Mouse (Mus musculus) midbrain, postnatal 0 days (tissue): Measurements from ENCODE around the gene Smpd2. TPM values are rescaled to one million over a fixed set of nuclear protein-coding genes. Genes with fewer than 3 reads are reported as not detected.
A peak's percentile ranks its signal among the peaks of the same experiment; 100 is the strongest.

ENCODE experiments used
- ATAC-seq: fragments of 200-750 bp; cut with Nextera tagmentation; 2 replicates; pipeline ENCODE4 v1.8.0; 2017; ENCODE audit warnings: moderate number of reproducible peaks, mild to moderate bottlenecking, moderate TSS enrichment, moderate library complexity; ENCODE audit not compliant: low FRiP score
- DNase-seq: peaks from one replicate; pipeline ENCODE4 v3.0.0-alpha.2; 2015; ENCODE audit warnings: low spot score
- H3K27ac ChIP-seq: fragments of 300-500 bp; sonication (generic); 2 replicates; pipeline ENCODE4 v1.5.1; 2014; ENCODE audit warnings: low read depth, mild to moderate bottlenecking, low read length, mixed read lengths
- H3K27me3 ChIP-seq: fragments of 300-500 bp; sonication (generic); 2 replicates; pipeline ENCODE4 v1.6.1; 2014; ENCODE audit warnings: low read length, control low read depth, mixed read lengths; ENCODE audit not compliant: insufficient read depth
- H3K36me3 ChIP-seq: fragments of 300-500 bp; sonication (generic); 2 replicates; pipeline ENCODE4 v1.6.1; 2014; ENCODE audit warnings: low read length, control low read depth, mixed read lengths; ENCODE audit not compliant: insufficient read depth
- H3K4me1 ChIP-seq: fragments of 300-500 bp; sonication (generic); 2 replicates; pipeline ENCODE4 v1.6.1; 2014; ENCODE audit warnings: mild to moderate bottlenecking, control low read depth, antibody characterized with exemption, low read length, mixed read lengths; ENCODE audit not compliant: insufficient read depth
- H3K4me2 ChIP-seq: fragments of 300-500 bp; sonication (generic); 2 replicates; pipeline ENCODE4 v1.6.1; 2014; ENCODE audit warnings: low read depth, mild to moderate bottlenecking, low read length, mixed read lengths; ENCODE audit not compliant: poor library complexity, severe bottlenecking
- H3K4me3 ChIP-seq: fragments of 300-500 bp; sonication (generic); 2 replicates; pipeline ENCODE4 v1.5.1; 2014; ENCODE audit warnings: low read depth, mild to moderate bottlenecking, low read length, moderate library complexity
- H3K9ac ChIP-seq: fragments of 300-500 bp; sonication (generic); replicated peaks from 2 replicates; pipeline ENCODE4 v1.6.1; 2014; ENCODE audit warnings: mild to moderate bottlenecking, low read length, moderate library complexity, mixed read lengths; ENCODE audit not compliant: poor library complexity, severe bottlenecking
- H3K9me3 ChIP-seq: fragments of 300-500 bp; sonication (generic); 2 replicates; pipeline ENCODE4 v1.6.1; 2016; ENCODE audit warnings: low read length, control low read depth
- CTCF ChIP-seq: IDR thresholded peaks from 2 replicates; pipeline ENCODE4 v1.5.1; 2016; ENCODE audit warnings: antibody characterized with exemption, mild to moderate bottlenecking
- WGBS: fragments of 180-500 bp; shearing (Covaris S2); extraction: QIAGEN DNeasy Blood & Tissue Kit; methylation state at CpG from one replicate; pipeline ENCODE4 v1.1.7; 2014; 5-methylcytosine and 5-hydroxymethylcytosine counted together
- polyA plus RNA-seq: library from polyadenylated mRNA; unstranded; fragments of >200 nt; fragmentation: Nextera tagmentation; extraction: Ambion mirVana; gene quantifications from 2 replicates; pipeline ENCODE4 v1.2.1, GENCODE M21; 2015
- total RNA-seq: library from RNA; depleted of rRNA; stranded (reverse); fragments of >200 nt; gene quantifications from 2 replicates; pipeline ENCODE4 v1.2.3, GENCODE M21; 2014

The Smpd2 gene
- total and polyA plus RNA-seq, 2 experiments from 2014 or later: 36.9 to 44.0 TPM

- no peak overlapping the region for H3K9ac ChIP-seq
- H3K4me3 ChIP-seq: no peak overlapping the region
- H3K27ac ChIP-seq: no peak overlapping the region
- no peaks in the 10 kb centered on the region for H3K9me3 ChIP-seq
- H3K27me3 ChIP-seq: no peaks in the 10 kb centered on the region
- no peak for DNase-seq
- H3K36me3 ChIP-seq: no peaks in the 10 kb centered on the region
- no peaks in the 10 kb centered on the region for H3K4me1 ChIP-seq
- WGBS: 83% methylated on average over 3 of the region's 3 CpGs
- TF ChIP-seq CTCF: no peak
- no peak for ATAC-seq
- no peak overlapping the region for H3K4me2 ChIP-seq
Observed at GRCm38 (mm10) chr10:41470693-41471092, 19.5 kb downstream of the Smpd2 start.

- TF ChIP-seq CTCF: no peak
- Histone ChIP-seq H3K4me1 (no peaks in the 10 kb centered on the region), H3K4me2 (no peak overlapping the region), H3K9me3 (no peaks in the 10 kb centered on the region), H3K36me3 (peaks cover 10% of the 10 kb centered on the region), H3K27ac (no peak overlapping the region), H3K9ac (no peak overlapping the region), H3K27me3 (no peaks in the 10 kb centered on the region), H3K4me3 (no peak overlapping the region)
- 41% methylated on average over 6 of the region's 6 CpGs for WGBS
- no peak for ATAC-seq
- no peak for DNase-seq
Observed at GRCm38 (mm10) chr10:41467325-41467724, 22.8 kb downstream of the Smpd2 start.

- no peak for TF ChIP-seq CTCF
- Histone ChIP-seq H3K27me3 (no peaks in the 10 kb centered on the region), H3K9ac (no peak overlapping the region), H3K36me3 (peaks cover 18% of the 10 kb centered on the region), H3K4me2 (no peak overlapping the region), H3K4me1 (no peaks in the 10 kb centered on the region), H3K4me3 (no peak overlapping the region), H3K27ac (no peak overlapping the region), H3K9me3 (no peaks in the 10 kb centered on the region)
- 34% methylated on average over 15 of the region's 15 CpGs for WGBS
- peak; percentile 59 for DNase-seq
- ATAC-seq: no peak
Observed at GRCm38 (mm10) chr10:41464401-41464955, 25.7 kb downstream of the Smpd2 start.

- no peak for ATAC-seq
- WGBS: 84% methylated on average over 3 of the region's 3 CpGs
Observed at GRCm38 (mm10) chr10:41461057-41461722, 29.0 kb downstream of the Smpd2 start.

GRCm38 (mm10) chr10:41460501-41460900 is 29.7 kb downstream of the Smpd2 start:
- Histone ChIP-seq H3K4me3 (no peak overlapping the region), H3K27ac (no peak overlapping the region), H3K4me2 (no peak overlapping the region), H3K9me3 (no peaks in the 10 kb centered on the region), H3K27me3 (no peaks in the 10 kb centered on the region), H3K36me3 (peaks cover 30% of the 10 kb centered on the region), H3K4me1 (no peaks in the 10 kb centered on the region), H3K9ac (no peak overlapping the region)
- TF ChIP-seq CTCF: no peak
- 45% methylated on average over 2 of the region's 2 CpGs for WGBS
- no peak for ATAC-seq
- DNase-seq: no peak

More at GRCm38 (mm10) chr10:41461057-41461722, 29.0 kb downstream of the Smpd2 start:
- Histone ChIP-seq H3K9me3 (no peaks in the 10 kb centered on the region), H3K4me3 (no peak overlapping the region), H3K4me1 (no peaks in the 10 kb centered on the region), H3K4me2 (no peak overlapping the region), H3K9ac (no peak overlapping the region), H3K27ac (no peak overlapping the region), H3K36me3 (peaks cover 24% of the 10 kb centered on the region), H3K27me3 (no peaks in the 10 kb centered on the region)
- no peak for TF ChIP-seq CTCF
- no peak for DNase-seq

GRCm38 (mm10) chr10:41459990-41460389 is 30.2 kb downstream of the Smpd2 start:
- DNase-seq (no peak), ATAC-seq (no peak)
- H3K4me3 ChIP-seq: no peak overlapping the region
- TF ChIP-seq CTCF: no peak
- H3K27me3 ChIP-seq: no peaks in the 10 kb centered on the region
- no peak overlapping the region for H3K27ac ChIP-seq
- H3K9ac ChIP-seq: no peak overlapping the region
- no peaks in the 10 kb centered on the region for H3K4me1 ChIP-seq
- no peak overlapping the region for H3K4me2 ChIP-seq
- peaks cover 32% of the 10 kb centered on the region for H3K36me3 ChIP-seq
- H3K9me3 ChIP-seq: no peaks in the 10 kb centered on the region
- whole genome bisulfite sequencing: 78% methylated on average over 4 of the region's 4 CpGs
